Mouse (Mus musculus) thymus, adult 2 months (tissue): ENCODE results near the gene Tbccd1. TPM values are rescaled to one million over a fixed set of nuclear protein-coding genes. Genes with fewer than 3 reads are reported as not detected.
A peak's percentile ranks its signal among the peaks of the same experiment; 100 is the strongest.

Source experiments
- DNase-seq: peaks from one replicate; pipeline ENCODE4 v3.0.0; 2021
- H3K27ac ChIP-seq: fragments of 200-500 bp; 2 replicates; pipeline ENCODE4 v1.5.1; 2012; ENCODE audit warnings: low read length, control low read depth; ENCODE audit not compliant: control insufficient read depth, insufficient read depth
- H3K27me3 ChIP-seq: fragments of 200-500 bp; 2 replicates; pipeline ENCODE4 v1.6.1; 2012; ENCODE audit warnings: mild to moderate bottlenecking, low read length, moderate library complexity, mixed read lengths; ENCODE audit not compliant: control insufficient read depth, insufficient read depth
- H3K36me3 ChIP-seq: fragments of 200-500 bp; 2 replicates; pipeline ENCODE4 v1.6.1; 2012; ENCODE audit warnings: mild to moderate bottlenecking, low read length, moderate library complexity; ENCODE audit not compliant: control insufficient read depth, insufficient read depth
- H3K4me1 ChIP-seq: fragments of 200-500 bp; replicated peaks from 2 replicates; pipeline ENCODE4 v1.6.1; 2012; ENCODE audit warnings: low read length; ENCODE audit not compliant: control insufficient read depth, insufficient read depth
- H3K4me3 ChIP-seq: fragments of 200-500 bp; 2 replicates; pipeline ENCODE4 v1.5.1; 2012; ENCODE audit warnings: mild to moderate bottlenecking, low read length, control low read depth, moderate library complexity; ENCODE audit not compliant: control insufficient read depth, insufficient read depth
- CTCF ChIP-seq: fragments of 200-500 bp; IDR thresholded peaks from 2 replicates; pipeline ENCODE4 v1.5.1; 2012; ENCODE audit warnings: mild to moderate bottlenecking, control low read depth, low read length, moderate library complexity, borderline replicate concordance; ENCODE audit not compliant: control insufficient read depth, poor library complexity, insufficient read depth; ENCODE audit errors: extremely low read depth
- POLR2A ChIP-seq: fragments of 200-500 bp; IDR thresholded peaks from 2 replicates; pipeline ENCODE4 v1.6.1; 2012; ENCODE audit warnings: mild to moderate bottlenecking, low read length, control low read depth, moderate library complexity; ENCODE audit not compliant: control insufficient read depth, poor library complexity, insufficient read depth; ENCODE audit errors: extremely low read depth
- WGBS: fragments of 180-500 bp; shearing (Covaris S2); methylation state at CpG from one replicate; pipeline ENCODE4 v1.1.7; 2018; 5-methylcytosine and 5-hydroxymethylcytosine counted together
- polyA plus RNA-seq: library from polyadenylated mRNA; depleted of rRNA; stranded (reverse); fragments of >200 nt; gene quantifications from 2 replicates; pipeline ENCODE4 v1.2.3, GENCODE M21; 2012

Tbccd1 gene
- polyA plus RNA-seq, 1 experiment: 14.5 TPM

DNA sequence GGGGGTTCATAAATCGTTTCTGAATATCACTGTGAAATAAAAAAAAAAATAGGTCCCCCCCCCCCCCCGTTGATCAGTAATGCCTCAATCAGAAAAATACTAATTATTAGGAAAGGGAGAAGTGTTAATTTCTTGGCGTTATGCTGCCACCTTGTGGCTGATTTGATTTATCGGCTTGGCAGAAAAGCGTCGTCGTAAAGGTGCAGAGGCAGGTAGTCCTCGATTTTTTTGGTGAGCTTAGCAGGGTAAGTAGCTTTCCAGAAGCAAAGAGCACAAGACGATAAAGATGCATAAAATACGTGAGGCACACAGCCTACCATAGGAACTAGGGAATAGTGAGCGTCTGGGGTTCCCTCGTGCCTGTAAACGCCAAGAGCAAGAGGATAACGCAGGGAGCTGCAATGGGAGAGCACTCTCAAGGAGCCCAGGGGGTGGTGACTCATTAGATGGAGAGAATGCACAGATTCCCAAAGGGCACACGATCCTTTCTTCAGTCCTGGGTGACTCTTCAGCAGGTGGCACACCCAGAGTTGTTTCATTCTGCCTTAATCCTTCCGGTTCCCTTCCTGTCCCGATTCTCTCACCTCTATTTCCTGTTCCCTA is 49.9 kb downstream of the Tbccd1 start:
- peak; percentile 47 for DNase-seq
- Histone ChIP-seq H3K4me1 (peaks cover 4% of the 10 kb centered on the region), H3K27ac (no peak overlapping the region), H3K27me3 (no peaks in the 10 kb centered on the region), H3K4me3 (peak overlapping the region; percentile 24), H3K36me3 (no peaks in the 10 kb centered on the region)
- no peak for TF ChIP-seq POLR2A
- no peak for TF ChIP-seq CTCF
- WGBS: 4% methylated on average over 17 of the region's 17 CpGs

DNA sequence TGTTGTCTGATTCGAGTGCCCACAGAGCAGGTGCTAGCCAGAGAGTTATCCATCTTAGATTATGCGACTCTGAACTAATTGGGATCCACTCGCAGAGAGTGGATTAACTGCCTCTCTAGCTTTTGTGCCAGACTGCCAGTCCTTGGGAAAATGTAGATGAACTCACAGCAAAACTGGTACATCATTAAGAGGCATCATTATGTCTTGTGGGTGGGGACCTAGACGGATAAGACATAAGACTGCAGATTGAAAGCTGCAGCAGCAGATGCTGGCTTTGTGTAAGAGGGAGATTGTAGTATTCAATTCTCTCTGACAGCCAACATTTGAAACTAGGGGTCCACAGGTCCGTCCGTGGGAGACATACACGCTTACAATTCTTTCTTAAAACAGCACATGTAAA is 54.7 kb downstream of the Tbccd1 start:
- H3K27ac ChIP-seq: no peak overlapping the region
- 90% methylated on average over 7 of the region's 7 CpGs for WGBS
- no peak for DNase-seq
- no peak overlapping the region for H3K4me3 ChIP-seq
- H3K36me3 ChIP-seq: no peaks in the 10 kb centered on the region
- TF ChIP-seq CTCF (no peak), POLR2A (no peak)
- H3K4me1 ChIP-seq: peaks cover 2% of the 10 kb centered on the region
- H3K27me3 ChIP-seq: no peaks in the 10 kb centered on the region

GRCm38 (mm10) chr16:22800849-22801109 is 56.7 kb downstream of the Tbccd1 start:
- no peaks in the 10 kb centered on the region for H3K36me3 ChIP-seq
- TF ChIP-seq CTCF (no peak), POLR2A (no peak)
- no peaks in the 10 kb centered on the region for H3K4me1 ChIP-seq
- DNase-seq: no peak
- no peak overlapping the region for H3K27ac ChIP-seq
- H3K4me3 ChIP-seq: no peak overlapping the region
- WGBS: 72% methylated on average over 5 of the region's 5 CpGs
- H3K27me3 ChIP-seq: no peaks in the 10 kb centered on the region

- no peak for DNase-seq
- WGBS: 86% methylated on average over 6 of the region's 6 CpGs
- TF ChIP-seq POLR2A (no peak), CTCF (no peak)
- H3K4me3 ChIP-seq: no peak overlapping the region
- H3K4me1 ChIP-seq: no peaks in the 10 kb centered on the region
- H3K36me3 ChIP-seq: no peaks in the 10 kb centered on the region
- H3K27me3 ChIP-seq: no peaks in the 10 kb centered on the region
- no peak overlapping the region for H3K27ac ChIP-seq
Measured at GRCm38 (mm10) chr16:22800026-22800848, 57.2 kb downstream of the Tbccd1 start.

GRCm38 (mm10) chr16:22798520-22798919 is 58.9 kb downstream of the Tbccd1 start:
- H3K4me1 ChIP-seq: no peaks in the 10 kb centered on the region
- H3K27me3 ChIP-seq: no peaks in the 10 kb centered on the region
- no peak overlapping the region for H3K27ac ChIP-seq
- no peak overlapping the region for H3K4me3 ChIP-seq
- WGBS: 21% methylated on average over 3 of the region's 3 CpGs
- no peaks in the 10 kb centered on the region for H3K36me3 ChIP-seq
- TF ChIP-seq CTCF (no peak), POLR2A (no peak)
- no peak for DNase-seq

GRCm38 (mm10) chr16:22797521-22797920 is 59.9 kb downstream of the Tbccd1 start:
- 85% methylated on average over 5 of the region's 5 CpGs for WGBS
- H3K4me1 ChIP-seq: no peaks in the 10 kb centered on the region
- H3K27me3 ChIP-seq: no peaks in the 10 kb centered on the region
- H3K4me3 ChIP-seq: no peak overlapping the region
- no peak overlapping the region for H3K27ac ChIP-seq
- H3K36me3 ChIP-seq: no peaks in the 10 kb centered on the region
- TF ChIP-seq CTCF (no peak), POLR2A (no peak)
- DNase-seq: no peak
